Mouse (Mus musculus) urinary bladder, postnatal 4 days (tissue): ENCODE results near the gene Slc35b2.

Experiments
- DNase-seq, 2 experiments: peaks; one replicate each; pipeline ENCODE4 v3.0.0; 2021 to 2022; ENCODE audit warnings: low spot score in 2 of 2

The Slc35b2 gene

DNA sequence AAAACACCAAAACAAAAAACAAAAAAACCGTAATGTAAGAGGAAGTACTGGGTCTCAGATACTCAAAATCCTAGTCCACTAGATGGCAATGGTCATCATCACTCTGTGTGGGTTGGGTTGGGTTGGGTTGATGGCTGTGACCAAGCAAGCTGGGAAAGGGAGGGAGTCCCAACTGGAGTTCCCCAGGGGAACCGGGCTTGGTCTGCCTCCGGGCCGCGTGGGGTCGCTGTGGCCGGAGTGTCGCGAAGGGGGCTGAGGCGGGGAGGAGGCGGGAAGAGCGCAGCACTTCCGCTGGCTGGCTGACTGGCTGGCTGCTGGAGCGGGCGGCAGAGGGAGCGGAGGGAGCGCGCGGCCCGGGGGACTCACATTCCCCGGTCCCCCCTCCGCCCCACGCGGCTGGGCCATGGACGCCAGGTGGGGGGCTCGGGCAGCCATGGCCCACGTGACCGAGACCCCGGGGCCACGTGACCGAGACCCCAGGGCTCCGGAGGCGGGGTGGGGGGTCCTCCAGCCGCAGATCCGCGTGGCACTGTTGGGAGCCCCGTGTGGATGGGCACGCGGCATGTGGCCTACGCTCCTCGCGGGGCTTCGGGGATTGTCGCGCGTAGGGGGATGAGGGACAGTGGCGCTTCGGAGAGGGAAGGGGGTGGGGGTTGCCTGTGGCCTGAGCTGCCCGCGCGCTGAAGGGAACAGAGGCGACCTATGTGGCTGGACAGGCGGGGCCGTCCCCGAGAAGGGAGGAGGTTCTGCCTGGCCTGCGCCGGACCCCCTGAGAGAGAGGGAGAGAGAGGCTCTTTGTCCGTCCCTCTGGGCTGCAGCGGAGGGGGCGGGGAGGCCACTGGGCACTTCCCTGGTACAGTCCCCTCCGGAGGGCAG lies at the start of gene Slc35b2:
Gene Slc35b2, plus strand, starts transcription at position 220 of the 876 bp plus-strand sequence.
- peak; percentile 94 to 96 for DNase-seq

DNA sequence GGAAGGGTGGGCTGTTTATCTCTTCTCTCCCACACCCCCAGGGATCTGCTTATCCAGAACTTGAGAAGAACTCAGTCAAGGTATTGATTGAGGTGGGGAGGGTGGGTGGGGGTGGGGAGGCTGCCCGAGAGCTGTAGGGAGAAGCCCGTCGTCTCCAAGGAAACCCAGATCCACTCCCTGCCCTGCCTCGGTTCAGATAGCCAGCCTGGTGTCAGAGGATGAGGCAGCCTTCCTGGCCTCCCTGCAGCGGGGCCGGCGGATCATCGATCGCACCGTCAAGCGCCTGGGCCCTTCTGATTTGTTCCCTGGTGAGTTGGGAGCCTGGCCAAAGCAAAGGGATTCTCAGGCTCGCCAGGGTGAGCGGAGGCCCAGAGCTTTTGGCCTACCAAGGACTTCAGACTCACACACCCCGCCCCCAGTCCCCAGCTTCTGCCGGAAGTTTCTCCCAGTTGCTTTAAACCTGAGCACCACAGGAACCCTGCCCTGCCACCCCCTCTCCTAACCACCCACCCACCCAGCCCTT lies 48.4 kb upstream of the Slc35b2 start:
- no peak for DNase-seq

DNA sequence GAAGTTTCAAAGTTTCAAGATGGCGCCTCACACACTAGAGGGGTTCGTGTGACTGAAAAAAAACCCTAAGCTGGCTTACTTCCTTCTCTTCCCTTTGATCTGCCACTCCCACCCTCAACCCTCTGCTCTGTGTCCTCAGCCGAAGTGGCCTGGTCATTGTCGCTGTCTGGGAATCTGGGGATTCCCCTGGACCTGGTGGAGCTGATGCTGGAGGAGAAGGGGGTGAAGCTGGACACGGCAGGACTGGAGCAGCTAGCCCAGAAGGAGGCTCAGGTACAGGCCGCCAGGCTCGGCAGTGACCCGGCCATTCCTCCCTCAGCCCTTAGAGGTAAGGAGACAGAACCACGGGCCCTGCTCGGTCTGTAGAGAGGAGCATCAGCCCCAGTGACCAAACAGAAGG lies 47.9 kb upstream of the Slc35b2 start:
- DNase-seq, result no peak

DNA sequence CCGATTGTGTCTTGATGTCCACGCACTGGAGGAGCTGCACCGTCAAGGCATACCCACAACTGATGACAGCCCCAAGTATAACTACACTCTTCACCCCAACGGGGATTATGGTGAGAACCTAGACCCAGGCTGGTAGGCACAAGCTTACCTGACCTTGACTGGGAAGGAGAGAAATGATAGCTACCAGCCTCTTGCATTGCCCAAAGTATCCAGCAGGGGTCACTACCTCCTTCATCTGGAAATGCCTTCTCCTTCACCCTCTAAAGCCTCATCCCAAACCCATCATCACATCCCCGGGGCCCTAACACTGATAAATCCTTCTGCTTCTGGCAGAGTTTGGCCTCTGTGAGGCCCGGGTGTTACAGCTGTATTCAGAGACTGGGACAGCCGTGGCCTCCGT lies 47.2 kb upstream of the Slc35b2 start:
- DNase-seq, result peak; percentile 48 to 75

DNA sequence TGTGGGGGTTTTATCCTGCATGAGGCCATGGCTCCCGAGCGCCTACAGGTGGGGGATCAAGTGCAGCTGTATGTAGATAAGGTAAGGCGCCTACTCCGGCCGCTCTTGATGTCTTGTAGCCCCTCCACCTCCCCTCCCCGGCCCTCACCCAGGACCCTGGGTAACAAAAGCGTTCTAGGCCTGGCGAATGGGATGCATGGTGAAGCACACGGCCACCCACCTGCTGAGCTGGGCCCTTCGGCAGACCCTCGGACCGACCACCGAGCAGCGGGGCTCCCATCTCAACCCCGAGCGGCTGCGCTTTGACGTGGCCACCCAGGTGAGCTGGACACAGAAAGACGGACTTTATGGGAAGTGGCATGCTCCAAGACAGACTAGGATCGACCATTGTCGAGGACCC lies 46.5 kb upstream of the Slc35b2 start:
- DNase-seq, result no peak

DNA sequence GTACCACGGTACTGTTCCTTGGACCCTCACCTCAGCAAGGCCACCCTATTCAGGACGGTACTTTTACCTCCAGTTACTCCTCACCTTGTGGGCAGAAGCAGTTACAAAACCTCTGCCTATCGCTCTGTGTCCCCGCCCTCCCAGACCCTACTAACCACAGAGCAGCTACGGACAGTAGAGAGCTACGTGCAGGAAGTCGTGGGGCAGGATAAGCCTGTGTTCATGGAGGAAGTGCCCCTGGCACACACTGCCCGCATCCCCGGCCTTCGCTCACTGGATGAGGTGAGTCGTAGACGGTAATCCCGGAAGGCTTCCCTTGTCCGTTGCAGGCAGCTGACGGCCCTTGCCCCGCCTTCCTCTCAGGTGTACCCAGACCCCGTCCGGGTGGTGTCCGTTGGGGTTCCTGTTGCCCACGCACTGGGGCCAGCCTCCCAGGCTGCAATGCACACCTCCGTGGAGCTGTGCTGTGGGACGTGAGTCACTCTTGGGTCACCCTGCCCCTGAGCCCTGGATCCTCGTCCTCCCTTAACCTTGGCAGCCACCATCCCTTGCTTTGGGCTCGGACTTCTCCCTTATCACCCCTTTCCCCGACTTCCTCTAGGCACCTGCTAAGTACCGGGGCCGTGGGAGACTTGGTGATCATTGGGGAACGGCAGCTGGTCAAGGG lies 46.0 kb upstream of the Slc35b2 start:
- no peak for DNase-seq

DNA sequence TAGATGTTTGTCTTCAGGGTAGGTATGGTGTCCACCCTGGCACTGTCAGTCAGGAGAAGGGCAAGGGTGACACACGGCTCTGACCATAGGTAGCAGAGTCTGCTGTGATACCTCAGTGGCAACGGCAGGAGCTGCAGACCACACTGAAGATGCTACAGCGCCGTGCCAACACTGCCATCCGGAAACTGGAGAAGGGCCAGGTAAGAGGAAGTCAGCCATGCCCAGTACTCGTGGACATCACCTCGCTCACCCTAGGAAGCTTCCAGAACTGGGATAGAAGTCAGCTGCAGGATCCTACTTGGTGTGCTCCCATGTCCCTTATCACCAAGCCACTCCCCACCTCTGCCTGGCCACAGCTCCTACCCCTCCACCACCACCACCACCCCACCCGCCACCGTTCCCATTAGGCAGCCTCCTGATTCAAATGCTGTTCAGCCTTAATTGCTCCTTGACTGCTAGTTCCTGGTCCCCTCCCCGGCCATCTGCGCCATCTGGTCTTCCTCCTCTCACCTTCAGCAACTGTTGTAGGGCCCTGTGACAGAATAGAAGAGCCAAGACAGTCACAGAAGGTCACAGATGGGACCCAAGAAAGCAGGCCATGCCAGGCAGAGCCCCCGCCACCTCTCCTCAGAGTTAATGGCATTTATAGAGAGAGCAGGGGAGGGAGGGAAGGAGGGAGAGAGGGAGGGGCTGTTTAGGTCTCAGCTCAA lies 44.8 kb upstream of the Slc35b2 start:
- DNase-seq, result no peak

DNA sequence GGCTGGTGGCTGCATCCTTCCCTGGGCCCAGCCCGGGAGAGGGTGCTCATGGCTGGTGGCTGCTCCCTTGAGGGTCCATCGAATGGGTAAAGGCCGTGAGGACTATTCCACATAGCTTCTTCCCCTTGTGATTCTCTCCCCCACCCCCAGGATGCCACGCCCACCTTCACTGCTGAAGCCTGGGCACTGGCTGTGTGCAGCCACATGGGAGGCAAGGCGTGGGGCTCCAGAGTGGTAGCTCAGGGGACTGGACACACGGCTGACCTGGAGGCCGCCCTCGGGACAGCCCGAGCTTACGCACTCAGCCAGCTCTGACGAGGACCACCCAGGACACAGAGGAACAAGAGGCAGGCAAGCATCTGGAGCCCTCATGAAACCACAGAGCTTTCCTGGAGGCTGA lies 43.5 kb upstream of the Slc35b2 start:
- no peak for DNase-seq

DNA sequence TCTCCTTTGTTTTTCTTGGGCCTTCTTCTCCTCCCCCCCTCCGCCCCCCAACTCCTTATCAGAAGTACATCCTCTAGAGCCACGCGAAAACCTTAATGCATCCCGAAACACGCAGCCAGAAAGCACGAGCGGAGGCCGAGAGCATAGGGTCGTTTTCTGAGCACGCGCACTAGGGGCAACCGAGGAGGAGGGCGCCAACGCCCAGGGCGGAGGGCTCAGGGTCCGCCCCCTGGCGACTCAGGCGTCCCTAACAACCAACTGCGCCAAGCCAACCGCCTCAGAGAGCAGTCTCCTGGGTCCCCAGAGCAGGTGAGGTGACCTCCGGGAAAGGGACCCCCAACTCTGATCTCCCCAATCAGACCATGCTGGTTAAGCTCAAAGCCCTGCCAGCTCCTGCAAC lies 40.4 kb upstream of the Slc35b2 start, which contains the start of gene Tcte1:
Gene Tcte1, plus strand, starts transcription at position 172 of the 400 bp plus-strand sequence.
- no peak for DNase-seq

DNA sequence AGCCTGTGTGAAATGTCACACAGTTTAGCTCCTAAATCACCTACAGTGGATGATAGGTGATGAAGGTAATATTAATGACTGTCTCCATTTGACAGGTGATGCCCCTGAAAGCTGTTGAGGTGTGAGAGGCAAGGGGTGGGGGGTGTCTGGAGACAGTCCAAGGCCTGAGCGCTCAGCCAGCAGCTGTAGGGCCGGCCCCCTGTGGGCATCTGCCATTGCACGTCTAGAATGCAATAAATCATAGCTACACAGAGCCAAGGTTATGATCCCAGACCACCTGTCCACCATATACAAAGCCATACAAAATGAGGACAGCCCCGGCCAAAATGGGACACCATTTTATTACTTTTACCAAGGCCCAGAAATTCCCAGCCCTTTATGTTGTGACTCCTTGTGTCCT lies 38.7 kb upstream of the Slc35b2 start:
- DNase-seq, result no peak

DNA sequence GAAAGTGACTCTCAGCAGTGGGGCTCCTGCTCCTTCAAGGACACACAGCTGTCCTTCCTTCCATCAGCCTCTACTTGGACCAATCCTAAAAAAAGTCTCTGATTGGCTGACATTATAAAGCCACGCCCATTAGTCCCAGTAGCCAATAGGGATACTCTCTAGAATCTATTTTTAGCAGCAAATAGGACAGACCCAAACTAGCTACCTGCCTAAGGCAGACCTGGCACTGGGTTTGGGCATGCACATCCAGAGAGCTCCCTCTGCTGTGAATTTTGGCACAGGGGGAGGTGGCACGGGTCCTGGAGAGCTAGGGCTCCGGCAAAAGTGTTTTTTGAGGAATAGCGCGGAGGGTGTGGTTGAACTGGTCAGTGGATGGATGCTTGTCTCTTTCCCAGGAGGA lies 37.1 kb upstream of the Slc35b2 start:
- no peak for DNase-seq

DNA sequence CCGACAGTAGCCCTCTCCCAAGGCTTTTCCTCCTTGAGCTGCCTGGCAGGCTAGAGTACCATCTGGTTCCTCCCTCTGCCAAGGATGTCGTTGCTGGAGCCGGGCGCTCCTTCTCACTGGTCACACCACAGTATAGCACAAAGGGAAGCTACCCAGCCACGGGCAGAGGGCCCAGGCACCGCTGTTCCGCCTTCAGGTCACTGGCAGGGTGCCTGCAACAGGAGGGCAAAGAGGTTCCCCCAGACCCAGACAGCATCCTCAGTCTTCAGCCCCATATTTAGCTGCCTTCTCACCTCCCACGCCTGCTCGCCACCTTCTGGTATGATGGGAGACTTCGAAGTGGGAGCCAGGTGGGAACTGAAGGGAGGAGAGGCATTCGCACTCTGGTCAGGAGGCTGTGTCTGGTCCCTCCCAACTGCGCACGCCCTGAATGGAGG lies 33.3 kb upstream of the Slc35b2 start:
- DNase-seq, result no peak

DNA sequence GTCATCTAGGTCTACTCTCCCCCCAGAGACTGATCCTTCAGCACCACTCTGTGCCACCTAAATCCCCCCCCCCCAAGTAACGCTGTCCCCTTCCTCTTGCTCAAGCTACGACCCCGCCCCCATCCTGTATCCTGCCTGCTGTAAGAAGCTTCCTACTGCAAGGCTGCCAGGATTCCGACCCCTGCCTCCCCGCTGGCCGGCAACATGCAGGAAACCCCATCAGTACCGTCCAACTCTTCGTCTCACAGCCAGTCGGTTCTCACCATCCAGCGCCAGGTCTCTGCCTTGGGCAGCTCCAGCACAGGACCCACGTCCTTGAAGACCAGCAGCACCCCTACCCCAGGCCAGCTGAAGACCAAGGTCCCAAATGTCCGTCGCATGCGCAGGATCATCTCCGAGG lies 30.8 kb upstream of the Slc35b2 start:
- no peak for DNase-seq

DNA sequence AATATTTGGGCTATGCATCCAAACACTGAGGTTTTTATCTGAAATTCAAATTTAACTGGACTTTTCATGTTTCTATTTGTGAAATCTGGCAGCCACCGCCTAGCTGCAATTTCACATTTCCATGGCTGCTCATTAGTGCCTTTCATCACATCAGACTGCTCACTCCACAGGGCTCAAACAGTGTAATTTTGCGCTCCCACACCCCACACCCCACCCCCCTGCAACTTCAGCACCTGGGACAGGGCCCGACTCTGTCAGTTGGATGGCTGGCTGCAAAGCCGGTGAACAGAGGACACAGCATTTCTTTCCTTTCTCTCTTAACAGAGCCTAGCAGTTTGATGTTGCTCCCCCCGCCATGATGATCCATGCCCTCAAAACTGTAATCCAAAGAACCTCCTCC lies 27.4 kb upstream of the Slc35b2 start:
- no peak for DNase-seq

DNA sequence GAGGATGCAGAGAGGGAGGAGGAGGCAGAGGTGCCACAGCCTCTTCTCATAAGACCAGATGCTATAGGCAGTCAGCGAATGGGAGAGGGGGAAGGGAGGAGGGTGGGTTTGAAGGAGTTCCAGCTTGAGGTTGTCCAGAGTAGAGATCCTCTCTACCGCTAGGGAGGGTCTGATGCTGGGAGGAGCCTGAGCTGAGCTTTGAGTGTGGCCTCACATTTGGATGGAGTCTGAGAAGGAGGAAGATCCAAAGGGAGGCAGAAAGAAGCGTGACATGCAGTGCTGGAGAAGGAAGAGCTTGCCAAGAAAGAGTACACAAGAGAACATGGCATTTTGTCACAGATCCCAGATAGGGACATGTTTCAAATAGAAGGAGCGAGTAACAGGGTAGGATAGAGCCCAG lies 25.3 kb upstream of the Slc35b2 start:
- no peak for DNase-seq

DNA sequence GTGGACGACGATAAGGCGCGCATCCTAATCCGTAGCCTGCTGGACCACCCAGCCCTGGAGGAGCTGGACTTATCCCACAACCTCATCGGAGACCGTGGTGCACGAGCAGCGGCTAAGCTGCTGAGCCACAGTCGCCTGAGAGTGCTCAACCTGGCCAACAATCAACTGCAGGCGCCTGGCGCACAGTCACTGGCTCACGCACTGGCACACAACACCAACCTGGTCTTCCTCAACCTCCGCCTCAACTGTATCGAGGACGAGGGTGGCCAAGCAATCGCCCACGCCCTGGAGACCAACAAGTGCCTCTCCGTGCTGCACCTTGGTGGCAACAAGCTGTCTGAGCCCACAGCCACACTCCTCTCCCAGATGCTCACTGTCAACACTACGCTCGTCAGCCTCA lies 24.0 kb upstream of the Slc35b2 start:
- no peak for DNase-seq

DNA sequence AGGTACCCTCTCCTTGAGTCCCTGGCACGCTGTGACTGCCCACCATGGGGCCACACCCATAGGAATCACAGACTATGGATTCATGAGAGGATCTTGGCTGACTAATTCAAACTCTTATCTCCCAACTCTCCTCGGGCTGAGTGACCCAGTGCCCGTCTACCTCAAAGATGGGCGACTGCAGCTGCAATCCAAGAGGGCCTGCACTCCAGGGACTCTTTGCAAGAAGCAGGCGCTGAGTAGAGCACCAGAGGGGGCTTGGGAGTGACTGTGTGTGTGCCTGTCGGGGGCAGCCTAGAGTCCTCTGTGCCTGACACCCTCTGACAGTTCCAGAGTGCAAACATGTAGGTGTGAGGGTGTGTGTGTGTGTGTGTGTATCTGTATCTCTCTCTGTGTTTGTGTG lies 21.5 kb upstream of the Slc35b2 start:
- no peak for DNase-seq

DNA sequence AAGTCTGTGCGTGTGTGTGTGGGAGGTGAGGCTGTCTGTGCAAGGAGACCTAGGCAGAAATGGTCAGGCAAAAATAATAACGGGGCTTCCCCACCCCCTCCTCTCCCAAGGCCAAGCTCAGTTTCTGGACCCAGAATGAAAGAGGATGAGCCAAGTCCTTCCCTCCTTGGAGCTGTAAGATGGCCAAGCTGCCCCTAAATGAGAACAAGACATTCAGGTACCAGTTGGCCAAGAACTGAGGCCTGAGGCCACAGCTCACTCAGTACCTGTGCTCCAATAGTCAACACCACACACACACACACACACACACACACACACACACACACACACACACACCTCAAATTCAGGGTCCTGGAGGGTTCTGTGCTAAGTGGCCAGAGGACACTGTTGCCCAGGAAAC lies 21.0 kb upstream of the Slc35b2 start:
- no peak for DNase-seq

DNA sequence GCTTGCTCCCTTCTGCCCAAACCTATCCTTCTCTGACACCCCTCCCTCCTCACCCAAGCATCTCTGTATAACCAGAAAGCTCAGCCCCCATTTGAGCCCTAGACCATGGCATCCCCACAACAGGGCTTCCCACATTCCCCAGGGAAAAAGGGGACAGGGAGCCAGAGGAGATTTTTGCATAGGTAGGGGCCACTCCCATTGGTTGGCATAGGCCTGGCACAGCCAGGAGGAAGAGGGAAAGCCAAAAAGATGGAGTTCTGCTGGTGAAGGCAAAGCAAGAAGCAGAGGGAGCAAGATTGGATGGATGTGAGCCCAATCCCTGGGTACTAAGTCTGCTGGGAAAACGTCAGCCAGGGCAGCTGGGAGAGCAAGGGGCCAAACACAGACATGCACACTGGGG lies 20.6 kb upstream of the Slc35b2 start:
- no peak for DNase-seq

DNA sequence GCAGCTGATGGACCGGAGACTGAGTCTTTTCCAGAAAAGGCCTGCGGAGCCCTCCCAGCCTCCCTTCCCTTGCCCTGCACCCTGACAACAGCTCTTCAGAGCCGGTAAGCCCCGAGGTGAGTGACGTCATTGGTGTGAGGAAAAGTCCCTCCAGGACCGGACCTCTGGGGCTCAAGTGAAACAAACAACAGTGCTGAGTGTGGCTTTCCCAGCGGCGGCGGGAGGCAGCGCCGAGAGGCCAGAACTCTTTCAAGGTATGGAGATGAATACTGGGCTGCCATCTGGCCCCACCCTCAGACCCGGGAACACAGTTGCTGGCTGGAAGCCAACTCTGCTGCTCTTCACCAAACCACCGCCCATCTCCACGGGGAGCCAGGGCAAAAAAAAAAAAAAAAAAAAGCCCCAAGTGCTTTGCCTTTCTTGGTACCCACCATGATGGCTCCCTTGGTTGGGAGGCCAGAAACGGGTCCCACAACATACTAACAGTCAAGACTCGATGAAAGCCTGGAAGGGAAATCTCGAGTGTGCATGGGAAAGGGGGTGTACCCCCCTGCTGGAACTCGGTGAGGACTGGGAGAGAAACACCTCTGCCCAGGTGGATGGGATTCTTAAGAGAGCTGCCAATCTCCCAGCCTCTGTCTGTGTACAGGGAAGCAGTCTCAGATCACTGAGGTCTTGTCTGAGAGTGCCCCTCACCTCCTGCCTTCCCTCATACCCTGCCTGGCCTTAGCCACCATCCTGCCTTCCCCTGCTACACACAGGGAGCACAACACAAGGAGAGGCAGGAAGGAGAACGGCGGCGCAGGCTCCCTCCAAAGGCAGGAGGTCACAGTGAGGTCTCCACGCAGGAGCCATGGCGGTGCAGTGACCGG lies 19.4 kb upstream of the Slc35b2 start:
- no peak for DNase-seq

DNA sequence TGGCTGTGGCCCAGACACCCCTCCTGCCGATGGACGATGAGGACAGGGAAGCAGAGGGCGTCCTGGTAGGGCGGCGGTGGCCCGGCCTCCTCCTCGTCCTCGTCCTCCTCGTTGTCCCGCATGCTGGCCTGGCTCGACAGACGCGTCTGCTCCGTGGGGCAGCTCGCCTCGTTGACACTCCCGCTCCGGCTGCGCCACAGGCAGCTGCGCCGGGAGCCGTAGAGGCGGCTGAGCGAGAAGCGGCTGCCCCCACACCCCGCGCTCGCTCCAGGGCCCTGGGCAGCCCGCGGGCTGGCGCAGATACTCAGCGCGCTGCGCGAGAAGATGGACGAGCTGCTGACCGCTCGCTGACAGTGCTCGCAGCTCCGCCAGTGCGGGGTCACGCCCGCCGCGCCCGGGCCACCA lies 18.8 kb upstream of the Slc35b2 start:
- no peak for DNase-seq
